Mouse (Mus musculus): ENCODE data around the gene Rab7b.
A peak's percentile ranks its signal among the peaks of the same experiment; 100 is the strongest.

Gene Rab7b

DNA sequence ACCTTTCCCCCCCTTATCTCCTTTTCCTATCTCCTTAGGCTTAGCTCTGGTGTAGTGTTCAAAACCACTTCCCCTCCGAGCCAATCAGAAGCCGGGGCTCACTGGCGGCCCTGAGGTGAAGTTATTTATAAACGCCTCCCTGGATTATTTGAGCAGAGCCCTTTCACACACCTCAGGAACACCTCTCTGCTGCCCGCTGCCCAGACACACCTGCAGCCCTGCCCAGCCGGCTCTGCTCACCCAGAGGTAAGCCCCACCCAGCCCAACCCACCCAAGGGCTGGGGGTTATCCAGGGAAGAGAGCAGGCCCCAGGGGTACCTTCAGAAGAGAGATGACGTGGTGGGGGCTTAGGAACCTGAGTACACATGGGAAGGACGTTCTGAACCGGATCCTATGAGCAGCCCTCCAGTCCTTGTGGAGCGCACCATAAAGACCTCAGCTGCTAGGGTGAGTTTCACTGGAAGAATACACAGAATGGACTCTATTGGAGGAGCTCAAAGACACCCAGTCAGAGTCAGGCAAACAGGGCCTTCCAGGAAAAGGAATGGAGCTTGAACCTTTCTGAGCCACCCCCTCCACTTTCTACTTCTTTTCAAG lies 55.5 kb downstream of the Rab7b start, which contains the start of gene Slc26a9:
Gene Slc26a9, plus strand, starts transcription at position 155 of the 597 bp plus-strand sequence.
- DNase-seq, result no peak

GRCm38 (mm10) chr1:131745391-131745790 lies 56.9 kb downstream of the Rab7b start:
- DNase-seq, result no peak

GRCm38 (mm10) chr1:131747761-131748160 lies 59.3 kb downstream of the Rab7b start:
- DNase-seq, result no peak

DNA sequence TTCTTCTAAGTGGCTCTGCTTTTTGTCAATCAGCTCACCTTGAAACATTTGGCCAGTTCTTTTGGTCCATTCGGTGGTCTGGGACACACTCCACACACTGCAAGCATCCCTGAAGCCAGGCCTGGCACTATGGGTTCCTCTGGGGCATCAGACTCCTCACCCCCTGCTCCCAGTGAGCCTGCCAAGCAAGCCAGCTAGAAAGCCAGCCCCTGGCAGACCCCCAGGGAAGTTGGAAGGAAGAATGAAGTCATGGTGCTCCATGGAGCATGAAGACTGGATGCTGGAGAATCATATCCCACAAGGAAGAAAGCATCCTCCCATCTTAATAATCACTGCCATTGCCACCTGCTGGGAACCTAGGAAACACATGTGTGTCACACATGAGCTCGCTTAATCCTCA lies 60.1 kb downstream of the Rab7b start:
- DNase-seq, result no peak

DNA sequence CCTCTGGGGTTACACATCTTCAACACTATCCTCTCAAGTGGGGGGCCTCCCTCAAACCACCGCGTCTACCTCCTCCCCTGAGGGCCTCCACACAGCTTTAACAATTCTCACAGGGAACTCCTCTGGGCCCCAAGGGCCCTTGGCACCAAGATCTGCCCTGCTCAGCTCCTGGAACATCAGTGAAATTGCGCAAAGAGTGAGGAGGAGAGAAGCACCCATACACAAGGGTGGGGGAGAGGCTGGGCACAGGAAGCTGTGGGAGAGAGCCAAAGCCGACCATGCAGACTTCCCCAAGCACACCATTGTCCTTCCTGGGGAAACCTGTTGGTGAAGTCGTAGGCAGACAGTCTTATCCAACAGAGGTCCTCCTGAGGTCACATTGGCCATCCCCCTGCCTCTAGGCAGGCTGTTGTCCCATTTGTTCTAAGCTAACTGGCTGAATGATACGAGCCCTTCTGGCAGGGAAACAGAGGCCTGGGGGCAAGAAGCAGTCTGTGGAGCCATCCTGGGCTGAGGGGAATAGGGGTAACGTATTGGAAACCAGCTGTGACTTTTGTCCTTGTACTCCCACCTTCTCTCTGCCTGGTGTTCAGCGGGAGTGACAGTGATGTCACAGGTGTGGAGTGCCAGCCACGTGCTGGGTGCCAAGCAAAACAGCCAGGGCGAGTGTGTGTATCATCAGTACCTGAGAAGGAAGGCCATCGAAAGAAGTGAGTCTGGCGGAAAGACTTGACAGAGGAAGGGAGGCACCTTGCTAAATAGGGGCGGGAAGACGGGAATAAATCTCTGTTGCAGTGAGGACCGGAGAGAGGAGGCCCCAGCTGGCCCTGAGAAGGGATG lies 61.4 kb downstream of the Rab7b start:
- no peak for DNase-seq

DNA sequence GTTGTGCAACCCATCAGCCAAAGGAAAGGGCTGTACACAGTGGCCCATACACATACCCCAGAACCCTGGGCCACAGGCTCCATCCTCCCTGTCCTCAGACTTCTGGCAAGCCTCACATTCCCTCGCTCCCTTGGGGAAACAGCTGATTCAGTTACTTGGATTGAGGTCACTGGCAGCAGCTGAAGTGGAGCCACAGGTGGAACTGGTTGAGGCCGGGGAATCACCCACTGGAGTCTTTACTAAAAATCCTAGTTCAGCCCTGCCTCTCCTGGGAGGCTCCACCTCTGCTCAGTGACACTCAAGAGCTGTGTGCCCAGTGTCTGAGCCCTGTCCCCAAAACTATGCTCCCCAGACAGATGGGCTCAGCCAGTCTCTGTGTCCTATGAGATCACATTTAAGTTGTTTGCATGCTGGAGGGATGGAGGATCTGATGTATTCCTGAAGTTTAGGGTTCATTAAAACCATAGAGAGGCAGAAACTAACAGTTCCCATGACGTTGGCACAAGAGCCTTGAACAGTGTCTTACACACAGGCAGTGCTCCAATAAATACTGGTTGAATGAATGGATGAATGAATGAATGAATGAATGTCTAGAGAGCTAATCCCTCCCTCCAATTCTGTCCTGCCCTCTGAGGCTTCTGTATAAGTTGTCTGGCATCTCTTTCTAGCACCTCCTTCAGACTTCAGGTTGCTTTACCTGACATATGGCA lies 62.8 kb downstream of the Rab7b start:
- no peak for DNase-seq

GRCm38 (mm10) chr1:131751891-131752311 lies 63.4 kb downstream of the Rab7b start:
- peak; percentile 78 for DNase-seq

DNA sequence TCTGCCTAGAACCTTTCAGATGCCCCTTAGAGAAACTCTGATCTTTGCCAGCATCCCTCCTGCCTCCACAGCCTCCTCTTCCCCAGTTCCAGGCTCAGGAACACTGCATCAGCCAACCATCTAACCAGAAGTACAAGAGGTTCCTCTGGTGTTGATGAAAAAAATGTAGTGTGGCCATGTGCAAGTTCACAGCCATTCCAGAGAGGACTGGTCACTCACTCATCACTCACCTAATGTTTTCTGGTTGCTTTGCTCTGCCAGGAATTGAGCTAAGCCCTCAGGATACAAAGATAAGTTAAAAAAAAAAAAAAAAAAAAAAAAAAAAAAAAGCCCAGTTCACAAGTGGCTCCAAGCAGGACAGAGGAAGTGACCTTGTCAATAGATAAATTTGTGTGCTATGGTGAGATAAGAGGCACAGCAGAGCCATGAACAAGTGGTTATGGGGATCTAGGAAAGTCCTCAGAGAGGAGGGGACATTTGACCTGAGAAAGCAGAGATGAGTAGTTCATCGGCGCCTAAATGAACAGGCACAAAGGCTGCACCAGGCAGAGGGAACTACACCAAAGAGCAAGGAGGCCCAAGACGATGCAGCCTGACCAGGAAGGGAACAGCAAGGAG lies 65.8 kb downstream of the Rab7b start:
- no peak for DNase-seq

DNA sequence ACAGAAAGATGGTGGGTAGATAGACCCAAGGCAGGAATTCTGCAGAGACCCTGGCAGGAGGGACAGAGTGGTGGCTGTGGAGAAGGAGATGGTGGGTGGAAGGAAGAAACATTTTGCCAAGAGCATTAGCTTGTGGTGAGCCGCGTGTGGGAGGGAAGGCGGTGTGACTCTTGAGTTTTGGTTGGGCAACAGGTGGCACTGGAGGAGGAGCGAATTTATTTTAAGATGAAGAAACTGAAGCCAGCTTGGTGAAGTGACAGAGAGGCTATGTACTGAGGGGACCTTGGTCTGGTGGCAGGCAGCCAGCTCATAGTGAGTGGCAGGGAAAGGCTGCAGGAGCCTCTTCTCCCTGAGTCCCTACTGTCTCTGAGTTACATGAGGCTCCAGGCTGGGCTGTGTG lies 66.4 kb downstream of the Rab7b start:
- no peak for DNase-seq

- no peak for DNase-seq
Observed at GRCm38 (mm10) chr1:131757211-131757610, 68.7 kb downstream of the Rab7b start.

DNA sequence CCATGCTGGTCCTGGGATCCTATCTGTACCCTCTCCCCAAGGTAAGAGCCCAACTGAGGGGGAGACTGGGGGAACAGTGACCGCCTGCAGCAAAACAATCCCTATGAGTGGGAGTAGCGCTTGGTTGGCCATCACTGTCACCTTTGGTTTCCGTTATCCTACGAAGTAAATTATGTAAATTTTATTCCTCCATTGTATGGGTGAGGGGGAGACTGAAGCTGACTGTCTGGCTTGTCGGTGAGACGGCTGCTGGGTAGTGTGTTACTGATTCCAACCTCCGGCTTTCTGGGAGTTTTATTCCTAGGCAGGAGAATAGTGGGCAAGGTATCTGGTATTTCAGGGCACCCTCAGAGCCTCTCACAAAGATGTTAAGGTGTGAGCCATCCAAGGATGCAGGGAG lies 70.3 kb downstream of the Rab7b start:
- DNase-seq, result no peak

- DNase-seq, result no peak
Observed at GRCm38 (mm10) chr1:131759667-131760427, 71.4 kb downstream of the Rab7b start.

- DNase-seq, result no peak
Observed at GRCm38 (mm10) chr1:131760428-131760820, 71.9 kb downstream of the Rab7b start.

GRCm38 (mm10) chr1:131761079-131761831 lies 72.8 kb downstream of the Rab7b start:
- no peak for DNase-seq

DNA sequence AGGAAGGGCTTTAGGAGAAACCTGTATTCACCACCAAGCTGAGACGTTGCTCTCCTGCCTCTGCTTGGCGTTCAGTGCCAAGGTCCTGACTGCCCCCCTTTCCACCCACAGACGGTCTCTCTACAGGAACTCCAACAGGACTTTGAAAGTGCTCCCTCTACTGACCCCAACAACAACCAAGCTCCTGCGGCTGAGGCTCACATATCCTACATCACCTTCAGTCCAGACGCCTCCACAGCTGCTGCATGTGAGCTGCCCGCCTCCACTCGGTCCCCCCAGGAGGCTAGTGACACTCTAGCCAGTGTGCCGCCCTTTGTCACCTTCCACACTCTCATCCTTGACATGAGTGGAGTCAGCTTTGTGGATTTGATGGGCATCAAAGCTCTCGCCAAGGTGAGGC lies 75.2 kb downstream of the Rab7b start:
- DNase-seq, result no peak

DNA sequence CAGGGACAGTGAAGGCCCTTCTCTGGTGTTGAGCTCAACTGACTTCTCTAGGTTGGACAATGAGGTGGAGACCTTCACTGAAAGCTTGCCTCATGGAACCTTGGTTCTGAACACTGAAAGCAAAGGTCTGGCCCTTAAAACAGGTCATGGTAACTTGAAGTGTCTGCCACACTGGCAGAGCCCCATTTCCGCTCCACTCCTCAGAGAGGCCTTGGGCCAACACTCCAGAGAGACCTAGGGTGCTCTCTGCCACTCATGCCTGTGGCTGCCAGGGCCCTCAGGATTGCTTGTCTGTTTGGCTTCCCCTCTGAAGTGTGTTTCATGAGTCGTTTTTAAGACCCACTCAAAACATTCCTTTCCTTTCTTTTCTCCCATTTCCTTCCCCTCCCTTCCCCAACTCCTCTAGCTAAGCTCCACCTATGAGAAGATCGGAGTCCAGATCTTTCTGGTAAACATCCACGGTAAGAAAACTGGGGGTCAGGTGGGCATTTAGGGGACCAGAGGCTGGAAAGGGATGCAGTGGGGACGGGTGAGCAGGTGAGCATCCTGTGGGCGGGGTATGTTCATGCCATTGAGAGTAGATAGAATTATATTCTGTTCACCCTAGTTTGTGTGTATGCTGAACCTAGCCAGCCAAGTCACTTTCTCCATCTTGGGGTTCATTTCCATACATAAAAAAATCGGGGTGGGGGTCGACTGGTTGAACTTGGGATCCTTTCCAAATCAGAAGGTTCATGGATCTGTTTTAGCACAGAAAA lies 76.3 kb downstream of the Rab7b start:
- no peak for DNase-seq

Measured in cerebellum, adult 9-11 months (tissue).